Mouse (Mus musculus) olfactory bulb, adult 2 months (tissue): ENCODE measurements around the gene Frmd6.
A peak's percentile ranks its signal among the peaks of the same experiment; 100 is the strongest.

Experiments used
- CTCF ChIP-seq: fragments of 200-500 bp; IDR thresholded peaks from 2 replicates; pipeline ENCODE4 v1.5.1; 2012; ENCODE audit warnings: low read depth, mild to moderate bottlenecking, low read length, moderate library complexity; ENCODE audit not compliant: insufficient read depth
- POLR2A ChIP-seq: fragments of 200-500 bp; IDR thresholded peaks from 2 replicates; pipeline ENCODE4 v1.6.1; 2012; ENCODE audit warnings: mild to moderate bottlenecking, low read depth, low read length, moderate library complexity; ENCODE audit not compliant: insufficient read depth

GRCm38 (mm10) chr12:70910241-70910720, 85.0 kb downstream of the Frmd6 start:
- TF ChIP-seq CTCF = peak; percentile 86
- no peak for TF ChIP-seq POLR2A
